Mouse (Mus musculus) gastrocnemius, adult 2 months (tissue): ENCODE measurements around the gene Spon1. TPM values are rescaled to one million over a fixed set of nuclear protein-coding genes. Genes with fewer than 3 reads are reported as not detected.
A peak's percentile ranks its signal among the peaks of the same experiment; 100 is the strongest.

ENCODE experiments used
- DNase-seq: peaks from one replicate; pipeline ENCODE4 v3.0.0; 2022
- H3K27ac ChIP-seq: fragments of 200-600 bp; 2 replicates; pipeline ENCODE4 v1.8.1; 2022; ENCODE audit warnings: mild to moderate bottlenecking
- H3K4me3 ChIP-seq: fragments of 200-600 bp; 2 replicates; pipeline ENCODE4 v1.8.1; 2022; ENCODE audit warnings: mild to moderate bottlenecking, moderate library complexity
- CTCF ChIP-seq: fragments of 200-600 bp; IDR thresholded peaks from 2 replicates; pipeline ENCODE4 v1.8.1; 2022; ENCODE audit warnings: antibody characterized with exemption, mild to moderate bottlenecking, moderate library complexity
- intact Hi-C: fragments of 180-260 bp; cut with DNase I; formaldehyde crosslinking; loops from one replicate; pipeline ENCODE4 v1.15.1; 2025
- total RNA-seq, 2 experiments: library from RNA; stranded (reverse); gene quantifications; 2 replicates each; pipeline ENCODE4 v1.2.3; 2021

The Spon1 gene
- total RNA-seq, 2 experiments from 2014 or later: 2.0 to 3.0 TPM

DNA sequence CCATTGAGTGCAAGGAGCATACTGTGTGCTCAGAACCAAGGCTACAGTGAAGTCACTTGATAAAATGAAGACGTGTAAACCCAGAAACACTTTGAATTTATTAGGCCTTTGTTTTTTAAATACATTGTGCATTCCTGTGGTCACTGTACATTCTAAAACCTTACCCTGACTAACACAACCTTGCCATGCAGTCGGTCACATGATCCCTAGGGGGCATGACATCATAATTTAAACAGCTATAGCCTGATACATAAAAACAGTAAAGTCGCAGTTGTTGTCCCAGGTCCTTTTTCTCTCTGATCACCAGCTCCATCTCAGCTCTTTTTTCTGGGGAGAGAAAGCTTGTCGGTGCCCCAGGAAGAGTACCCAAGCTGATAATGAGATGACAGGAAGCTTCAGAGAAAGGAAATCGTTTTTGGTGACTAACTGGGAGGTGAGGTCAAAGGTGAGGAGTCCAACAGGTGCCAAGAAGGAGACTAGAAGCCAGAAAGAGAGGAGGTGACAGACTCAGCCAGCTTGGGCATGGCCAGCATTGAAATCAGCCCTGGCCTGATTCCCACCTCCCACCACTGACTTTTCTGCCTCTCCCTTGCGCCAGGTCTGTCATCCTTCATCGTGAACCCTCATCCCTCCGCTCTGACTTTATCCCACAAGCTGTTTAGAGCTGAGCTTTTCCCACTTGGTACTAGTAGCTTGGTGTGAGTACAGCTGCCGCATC, 246.1 kb downstream of the Spon1 start:
- no peak for DNase-seq
- H3K4me3 ChIP-seq: no peak overlapping the region
- no peak for TF ChIP-seq CTCF
- intact Hi-C loops: no loop called here
- H3K27ac ChIP-seq: no peak overlapping the region

DNA sequence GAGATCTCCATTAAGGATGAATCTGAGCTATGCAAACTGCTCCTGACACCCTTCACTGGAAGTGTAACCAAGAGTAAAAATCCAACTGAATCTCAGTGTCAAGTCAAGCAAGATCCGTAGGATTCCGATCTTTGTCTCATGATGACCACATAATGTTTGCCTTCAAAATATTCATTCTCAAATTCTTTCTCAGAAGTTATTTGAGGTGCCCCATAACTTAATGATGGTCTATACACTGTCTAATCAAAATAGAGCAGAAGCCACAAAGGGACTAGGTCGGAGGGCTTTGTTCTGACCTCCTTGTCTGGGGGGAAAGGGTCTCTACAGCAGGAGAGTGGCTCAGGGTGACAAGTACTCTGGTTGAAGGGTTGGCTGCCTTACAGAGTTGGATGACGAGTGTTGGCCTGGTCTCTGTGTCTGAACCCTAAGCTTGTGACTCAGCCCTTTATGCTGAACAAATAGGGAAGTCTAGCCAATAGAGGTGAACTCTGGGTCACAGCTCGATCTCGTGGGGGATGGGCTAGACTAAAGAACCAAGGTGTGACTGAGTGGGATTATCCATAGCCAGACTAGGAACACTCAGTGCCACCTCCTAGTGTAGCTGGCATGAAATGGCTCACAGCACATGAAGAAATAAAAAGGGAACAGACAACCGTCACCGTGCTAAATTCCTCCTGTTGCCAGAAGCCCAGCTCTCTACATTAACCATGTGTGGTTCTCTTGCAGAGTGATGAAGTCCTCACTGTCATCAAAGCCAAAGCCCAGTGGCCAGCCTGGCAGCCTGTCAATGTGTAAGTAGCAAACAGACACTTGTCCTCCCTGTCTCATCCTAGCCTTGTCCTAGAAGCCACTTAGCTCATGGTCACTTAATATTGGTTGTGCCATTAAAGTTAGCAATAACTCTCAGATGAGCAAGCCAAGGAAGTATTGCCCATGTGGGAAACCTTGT, 250.5 kb downstream of the Spon1 start:
- no peak overlapping the region for H3K4me3 ChIP-seq
- DNase-seq: no peak
- intact Hi-C loops: no loop called here
- no peak overlapping the region for H3K27ac ChIP-seq
- no peak for TF ChIP-seq CTCF

GRCm38 (mm10) chr7:114018861-114019260, 253.1 kb downstream of the Spon1 start:
- intact Hi-C loops: no loop called here
- no peak for TF ChIP-seq CTCF
- Histone ChIP-seq H3K27ac (no peak overlapping the region), H3K4me3 (no peak overlapping the region)
- DNase-seq: no peak

DNA sequence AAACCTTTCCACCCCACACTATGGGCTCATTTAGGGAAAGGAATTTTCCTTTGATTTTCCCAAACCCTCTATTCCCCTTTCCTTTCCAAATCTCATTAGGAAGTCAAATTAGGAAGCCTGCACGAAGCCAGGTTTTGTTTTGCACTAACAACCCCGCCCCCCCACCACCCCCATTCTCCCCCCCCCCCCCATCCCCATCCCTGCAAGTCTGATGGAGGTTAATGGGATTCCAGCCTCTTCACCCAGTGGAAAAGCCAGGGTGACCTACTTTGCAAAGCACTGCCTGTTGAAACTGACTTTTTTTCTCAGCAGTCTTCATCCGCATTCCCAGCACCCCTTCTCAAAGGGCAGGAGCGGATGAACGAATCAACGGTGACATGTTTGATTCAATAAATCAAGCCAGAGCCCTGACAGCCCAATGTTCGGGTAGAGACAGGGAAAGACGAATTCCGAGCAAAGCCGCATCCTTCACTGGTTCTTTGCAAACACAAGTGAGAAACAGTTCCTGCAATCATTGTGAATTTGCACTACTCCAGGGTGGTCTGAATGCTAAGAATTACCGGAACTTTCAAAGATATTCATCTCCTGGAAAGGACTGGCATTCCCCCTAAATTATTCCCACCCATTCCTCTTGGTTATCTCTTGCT, 254.4 kb downstream of the Spon1 start:
- no peak for TF ChIP-seq CTCF
- no peak for DNase-seq
- Histone ChIP-seq H3K4me3 (peak overlapping the region; percentile 83), H3K27ac (peak overlapping the region; percentile 63)
- intact Hi-C loops: loop anchor here (5.0 kb wide), 2 partner anchors 408 to 643 kb away; no protein-coding TSS in a partner anchor

- peak; percentile 70 for DNase-seq
Observed at GRCm38 (mm10) chr7:114020704-114021093, 254.9 kb downstream of the Spon1 start.

DNA sequence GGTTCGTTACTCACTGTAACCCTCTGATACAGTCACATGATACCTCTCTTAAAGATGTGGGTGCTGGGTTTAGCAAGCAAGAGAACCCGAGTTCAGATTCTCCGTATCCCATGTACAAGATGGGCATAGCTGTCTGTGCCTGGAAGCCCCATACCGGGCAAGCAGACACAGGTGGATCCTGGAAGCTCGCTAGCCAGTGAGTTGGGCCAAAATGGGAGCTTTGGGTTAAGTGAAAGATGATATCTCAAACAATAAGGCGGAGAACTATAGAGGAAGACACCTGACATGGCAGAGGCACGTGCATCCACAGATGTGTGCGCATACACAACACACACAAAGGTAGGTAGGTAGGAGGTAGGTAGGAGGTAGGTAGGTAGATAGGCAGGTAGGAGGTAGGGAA, 261.1 kb downstream of the Spon1 start:
- no peak for TF ChIP-seq CTCF
- Histone ChIP-seq H3K4me3 (no peak overlapping the region), H3K27ac (no peak overlapping the region)
- intact Hi-C loops: no loop called here
- DNase-seq: no peak

More at GRCm38 (mm10) chr7:114020704-114021093, 254.9 kb downstream of the Spon1 start:
- intact Hi-C loops: loop anchor here (1.0 to 5.0 kb wide), 4 partner anchors 246 to 643 kb away; no protein-coding TSS in a partner anchor
- H3K27ac ChIP-seq: peak overlapping the region; percentile 63
- TF ChIP-seq CTCF: peak; percentile 98; the same call in 1 of the 2 replicates
- peak overlapping the region; percentile 83 for H3K4me3 ChIP-seq

GRCm38 (mm10) chr7:114027406-114027805, 261.6 kb downstream of the Spon1 start:
- intact Hi-C loops: no loop called here
- 0 out of 2 replicates have a peak overlapping the region, but pooled peaks have one; percentile 5 for H3K27ac ChIP-seq
- TF ChIP-seq CTCF: no peak
- DNase-seq: no peak
- H3K4me3 ChIP-seq: no peak overlapping the region

DNA sequence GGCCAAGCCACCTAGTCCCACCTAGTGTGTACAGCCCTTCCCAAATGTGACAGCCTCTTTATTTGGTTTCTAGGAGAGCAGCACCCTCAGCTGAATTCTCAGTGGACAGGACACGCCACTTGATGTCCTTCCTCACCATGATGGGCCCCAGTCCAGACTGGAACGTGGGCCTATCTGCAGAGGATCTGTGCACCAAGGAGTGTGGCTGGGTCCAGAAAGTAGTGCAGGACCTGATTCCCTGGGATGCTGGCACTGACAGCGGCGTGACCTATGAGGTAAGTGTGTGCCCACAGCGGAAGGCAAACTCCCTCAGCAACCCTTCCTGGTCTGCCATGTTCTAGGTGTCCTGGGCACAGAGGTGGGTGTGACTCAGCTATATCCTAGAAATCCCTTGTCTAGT, 263.0 kb downstream of the Spon1 start:
- Histone ChIP-seq H3K27ac (peak overlapping the region; percentile 94), H3K4me3 (no peak overlapping the region)
- intact Hi-C loops: no loop called here
- TF ChIP-seq CTCF: no peak
- DNase-seq: peak; percentile 35

GRCm38 (mm10) chr7:114029596-114029995, 263.8 kb downstream of the Spon1 start:
- intact Hi-C loops: no loop called here
- H3K4me3 ChIP-seq: no peak overlapping the region
- peak; percentile 91 for DNase-seq
- peak overlapping the region; percentile 94 for H3K27ac ChIP-seq
- no peak for TF ChIP-seq CTCF

DNA sequence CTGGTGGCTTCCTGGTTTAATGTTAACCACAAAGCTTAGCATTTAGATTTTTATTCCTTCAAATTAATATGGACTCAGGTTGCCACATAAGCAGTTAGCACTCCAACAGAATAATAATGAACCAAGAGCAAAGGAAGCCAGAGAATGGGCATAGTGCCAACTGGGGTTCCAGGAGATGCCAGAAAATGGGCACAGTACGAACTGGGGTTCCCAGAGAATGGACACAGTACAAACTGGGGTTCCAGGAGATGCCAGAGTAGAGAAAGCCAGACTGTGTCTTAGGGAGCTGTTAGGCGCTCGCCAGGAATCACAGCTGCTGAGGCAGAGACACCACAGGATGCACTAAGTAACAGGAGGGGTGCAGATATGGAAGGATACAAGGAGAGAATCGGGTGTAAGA, 271.4 kb downstream of the Spon1 start:
- no peak for TF ChIP-seq CTCF
- intact Hi-C loops: no loop called here
- Histone ChIP-seq H3K27ac (no peak overlapping the region), H3K4me3 (no peak overlapping the region)
- no peak for DNase-seq

GRCm38 (mm10) chr7:114041349-114041748, 275.6 kb downstream of the Spon1 start:
- no peak for TF ChIP-seq CTCF
- Histone ChIP-seq H3K27ac (no peak overlapping the region), H3K4me3 (no peak overlapping the region)
- DNase-seq: no peak
- intact Hi-C loops: no loop called here

- no peak overlapping the region for H3K4me3 ChIP-seq
- no peak for DNase-seq
- H3K27ac ChIP-seq: no peak overlapping the region
- intact Hi-C loops: no loop called here
- TF ChIP-seq CTCF: no peak
Observed at GRCm38 (mm10) chr7:114042973-114043928, 277.5 kb downstream of the Spon1 start.
